Mouse (Mus musculus): ENCODE data around the gene Cntn1. TPM values are rescaled to one million over a fixed set of nuclear protein-coding genes. Genes with fewer than 3 reads are reported as not detected.

The Cntn1 gene
- polyA plus RNA-seq, 1 experiment, result not detected

GRCm38 (mm10) chr15:92101956-92102355 lies 51.0 kb downstream of the Cntn1 start:
- no peak overlapping the region for H3K27ac ChIP-seq (ENCODE audit: insufficient read depth, low read depth, low read length)
- 82% methylated on average over 9 of the region's 9 CpGs for WGBS
- H3K4me3 ChIP-seq (ENCODE audit: insufficient read depth, low read depth, low read length), result no peak overlapping the region
- H3K4me1 ChIP-seq (ENCODE audit: control insufficient read depth, insufficient read depth, low read length), result no peaks in the 10 kb centered on the region
- TF ChIP-seq CTCF (IDR thresholded peaks at IDR 0.05; ENCODE audit: insufficient read depth, low read depth, low read length) (no peak), POLR2A (IDR thresholded peaks at IDR 0.05; ENCODE audit: insufficient read depth, low read depth, low read length) (no peak)

- H3K4me1 ChIP-seq (ENCODE audit: control insufficient read depth, insufficient read depth, low read length), result peaks cover 2% of the 10 kb centered on the region
- TF ChIP-seq CTCF (IDR thresholded peaks at IDR 0.05; ENCODE audit: insufficient read depth, low read depth, low read length) (no peak), POLR2A (IDR thresholded peaks at IDR 0.05; ENCODE audit: insufficient read depth, low read depth, low read length) (no peak)
- 0 out of 2 replicates have a peak overlapping the region, but pooled peaks have one; percentile 1 for H3K27ac ChIP-seq (ENCODE audit: insufficient read depth, low read depth, low read length)
- no peak overlapping the region for H3K4me3 ChIP-seq (ENCODE audit: insufficient read depth, low read depth, low read length)
These were observed 61.5 kb downstream of the Cntn1 start for GRCm38 (mm10) chr15:92112455-92112854.

GRCm38 (mm10) chr15:92132936-92133335 lies 82.0 kb downstream of the Cntn1 start:
- no peak overlapping the region for H3K27ac ChIP-seq (ENCODE audit: insufficient read depth, low read depth, low read length)
- peaks cover 3% of the 10 kb centered on the region; the same call in 1 of the 2 replicates for H3K4me1 ChIP-seq (ENCODE audit: control insufficient read depth, insufficient read depth, low read length)
- WGBS, result 79% methylated on average over 3 of the region's 3 CpGs
- TF ChIP-seq POLR2A (IDR thresholded peaks at IDR 0.05; ENCODE audit: insufficient read depth, low read depth, low read length), result no peak
- TF ChIP-seq CTCF (IDR thresholded peaks at IDR 0.05; ENCODE audit: insufficient read depth, low read depth, low read length), result no peak
- H3K4me3 ChIP-seq (ENCODE audit: insufficient read depth, low read depth, low read length), result no peak overlapping the region

- Histone ChIP-seq H3K4me3 (ENCODE audit: insufficient read depth, low read depth, low read length) (no peak overlapping the region), H3K27ac (ENCODE audit: insufficient read depth, low read depth, low read length) (no peak overlapping the region; the same call in 1 of the 2 replicates), H3K4me1 (ENCODE audit: control insufficient read depth, insufficient read depth, low read length) (peaks cover 6% of the 10 kb centered on the region; the same call in 1 of the 2 replicates)
- TF ChIP-seq POLR2A (IDR thresholded peaks at IDR 0.05; ENCODE audit: insufficient read depth, low read depth, low read length) (no peak), CTCF (IDR thresholded peaks at IDR 0.05; ENCODE audit: insufficient read depth, low read depth, low read length) (no peak)
- 79% methylated on average over 9 of the region's 9 CpGs for WGBS
These were observed 83.3 kb downstream of the Cntn1 start for GRCm38 (mm10) chr15:92134254-92134653.

- Histone ChIP-seq H3K27ac (ENCODE audit: insufficient read depth, low read depth, low read length) (no peak overlapping the region), H3K4me3 (ENCODE audit: insufficient read depth, low read depth, low read length) (no peak overlapping the region), H3K4me1 (ENCODE audit: control insufficient read depth, insufficient read depth, low read length) (peaks cover 6% of the 10 kb centered on the region; the same call in 1 of the 2 replicates)
- no peak for TF ChIP-seq CTCF (IDR thresholded peaks at IDR 0.05; ENCODE audit: insufficient read depth, low read depth, low read length)
- no peak for TF ChIP-seq POLR2A (IDR thresholded peaks at IDR 0.05; ENCODE audit: insufficient read depth, low read depth, low read length)
- whole genome bisulfite sequencing, result 69% methylated on average over 6 of the region's 6 CpGs
These were observed 86.1 kb downstream of the Cntn1 start for GRCm38 (mm10) chr15:92137026-92137425.

DNA sequence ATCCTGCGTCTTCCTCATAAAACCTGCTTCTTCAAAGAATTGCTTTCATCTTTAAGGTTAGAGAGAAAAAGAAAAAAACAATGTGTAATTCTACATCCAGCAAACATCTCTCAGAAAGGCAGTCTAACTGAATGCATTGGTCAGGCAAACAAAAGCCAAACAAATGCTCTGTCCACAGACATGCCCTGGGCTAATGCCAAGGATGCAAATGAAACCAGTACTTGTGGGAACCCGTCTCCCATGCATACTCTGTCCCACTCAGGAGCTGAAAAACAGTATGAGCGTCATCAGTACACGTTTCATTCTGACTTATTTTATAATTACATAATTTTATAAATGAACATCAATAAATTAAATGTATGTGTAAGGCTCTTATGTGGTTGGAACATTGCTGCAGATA lies 91.0 kb downstream of the Cntn1 start:
- H3K4me1 ChIP-seq (ENCODE audit: control insufficient read depth, insufficient read depth, low read length), result peaks cover 3% of the 10 kb centered on the region; the same call in 1 of the 2 replicates
- H3K27ac ChIP-seq (ENCODE audit: insufficient read depth, low read depth, low read length), result no peak overlapping the region
- no peak overlapping the region for H3K4me3 ChIP-seq (ENCODE audit: insufficient read depth, low read depth, low read length)
- WGBS, result 70% methylated on average over 4 of the region's 4 CpGs
- TF ChIP-seq CTCF (IDR thresholded peaks at IDR 0.05; ENCODE audit: insufficient read depth, low read depth, low read length), result no peak
- no peak for TF ChIP-seq POLR2A (IDR thresholded peaks at IDR 0.05; ENCODE audit: insufficient read depth, low read depth, low read length)

DNA sequence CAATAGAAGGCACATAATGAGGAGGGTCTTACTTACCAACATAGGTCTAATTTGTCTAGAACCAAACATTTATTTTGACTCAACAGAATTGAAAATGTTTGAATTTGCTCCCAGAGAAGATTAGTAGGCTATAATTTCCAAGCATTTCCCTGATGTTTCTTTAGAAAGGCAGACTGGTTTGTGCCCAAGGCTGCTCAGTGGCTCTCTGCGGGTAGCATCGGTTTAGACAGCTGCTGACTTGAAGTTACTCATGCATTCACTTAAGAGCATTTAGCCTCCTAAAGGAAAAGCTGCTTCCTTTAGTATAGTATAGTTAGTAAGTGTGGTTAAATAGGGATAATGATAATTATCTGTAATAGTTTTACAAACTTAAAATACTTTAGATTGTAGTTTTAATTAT lies 104.0 kb downstream of the Cntn1 start:
- no peak overlapping the region for H3K4me3 ChIP-seq (ENCODE audit: insufficient read depth, low read depth, low read length)

DNA sequence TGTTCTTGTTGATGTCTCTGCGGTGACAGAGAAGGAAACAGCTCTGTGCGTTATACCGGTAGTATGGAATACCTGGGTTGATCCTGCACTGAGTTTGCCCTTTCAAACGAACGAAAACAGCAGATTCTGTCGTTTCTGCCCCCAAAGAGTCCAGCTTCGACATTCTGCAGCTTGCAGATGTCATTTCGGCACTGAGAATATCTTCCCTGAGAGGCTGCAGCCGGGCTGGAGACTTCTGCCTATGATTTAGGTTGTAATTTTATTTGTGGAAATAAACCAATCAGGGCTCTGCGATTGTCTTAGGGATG lies 109.8 kb downstream of the Cntn1 start:
- peak overlapping the region; percentile 53 for H3K4me3 ChIP-seq (ENCODE audit: insufficient read depth, low read depth, low read length)
- peaks cover 5% of the 10 kb centered on the region for H3K4me1 ChIP-seq (ENCODE audit: control insufficient read depth, insufficient read depth, low read length)
- WGBS, result 17% methylated on average over 10 of the region's 10 CpGs
- TF ChIP-seq POLR2A (IDR thresholded peaks at IDR 0.05; ENCODE audit: insufficient read depth, low read depth, low read length) (no peak), CTCF (IDR thresholded peaks at IDR 0.05; ENCODE audit: insufficient read depth, low read depth, low read length) (no peak)
- H3K27ac ChIP-seq (ENCODE audit: insufficient read depth, low read depth, low read length), result peak overlapping the region; percentile 64; the same call in 1 of the 2 replicates

More for the DNA sequence above, 104.0 kb downstream of the Cntn1 start:
- no peak overlapping the region for H3K27ac ChIP-seq (ENCODE audit: insufficient read depth, low read depth, low read length)
- H3K4me1 ChIP-seq (ENCODE audit: control insufficient read depth, insufficient read depth, low read length), result no peaks in the 10 kb centered on the region
- TF ChIP-seq CTCF (IDR thresholded peaks at IDR 0.05; ENCODE audit: insufficient read depth, low read depth, low read length) (no peak), POLR2A (IDR thresholded peaks at IDR 0.05; ENCODE audit: insufficient read depth, low read depth, low read length) (no peak)
- 11% methylated on average over 2 of the region's 2 CpGs for WGBS

DNA sequence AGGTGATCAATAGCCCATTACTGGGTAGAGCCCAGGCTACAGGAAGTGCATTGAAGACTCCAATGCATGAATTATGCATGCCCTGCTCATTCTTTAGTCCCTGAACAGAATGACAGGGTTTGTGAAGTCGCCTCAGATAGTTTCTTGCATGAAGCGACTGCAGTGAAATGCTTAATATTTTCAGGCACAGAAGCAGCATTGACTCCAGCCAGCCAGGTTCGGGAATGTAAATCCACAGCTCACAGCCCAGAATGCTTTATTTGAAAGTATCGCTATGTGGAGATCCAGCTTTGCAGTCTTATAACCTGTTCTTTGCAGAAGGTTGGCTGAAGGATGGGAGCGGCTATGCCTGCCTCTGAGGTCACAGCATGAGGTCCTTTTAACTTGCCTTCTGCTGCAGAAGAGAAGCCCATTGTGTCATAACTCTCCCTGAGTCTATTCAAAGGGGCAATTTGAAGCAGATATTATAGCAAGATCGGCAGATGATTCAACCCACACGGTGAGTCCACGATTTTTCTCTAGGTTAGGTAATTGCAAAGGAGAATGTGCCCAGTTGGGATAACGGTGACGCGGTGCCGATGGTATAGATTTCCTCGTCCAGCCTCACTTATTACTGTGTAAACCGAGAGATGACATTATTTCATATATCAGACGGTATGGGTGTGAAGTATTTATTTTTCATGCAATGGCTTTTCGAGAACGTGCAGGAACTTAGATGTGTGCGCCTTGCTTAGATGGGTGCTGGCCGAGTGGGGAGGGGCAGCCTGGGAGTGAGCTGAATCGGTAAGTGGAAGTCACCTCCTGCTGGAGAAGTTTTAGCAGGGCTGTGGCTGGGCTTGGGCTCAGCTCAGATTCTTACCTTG lies 110.4 kb downstream of the Cntn1 start:
- WGBS, result 16% methylated on average over 20 of the region's 20 CpGs

More for the DNA sequence above, 110.4 kb downstream of the Cntn1 start:
- TF ChIP-seq POLR2A (IDR thresholded peaks at IDR 0.05; ENCODE audit: insufficient read depth, low read depth, low read length) (no peak), CTCF (IDR thresholded peaks at IDR 0.05; ENCODE audit: insufficient read depth, low read depth, low read length) (no peak; the same call in 1 of the 2 replicates)
- peaks cover 5% of the 10 kb centered on the region for H3K4me1 ChIP-seq (ENCODE audit: control insufficient read depth, insufficient read depth, low read length)
- H3K27ac ChIP-seq (ENCODE audit: insufficient read depth, low read depth, low read length), result peak overlapping the region; percentile 64
- H3K4me3 ChIP-seq (ENCODE audit: insufficient read depth, low read depth, low read length), result peak overlapping the region; percentile 53

Measured in olfactory bulb, adult 2 months (tissue).